27 mouse cellular contexts compared by ENCODE assay signal in genomic region chr7:112907468-112907867, GRCm38 (mm10). TPM values are rescaled to one million over a fixed set of nuclear protein-coding genes. Genes with fewer than 3 reads are reported as not detected.
DNase-seq lines count a peak whose midpoint lies in the region; ATAC-seq lines count a peak whose summit lies in the region.
"Had no signal": no experiment of that assay in that cellular context is flagged by ENCODE, and none has a peak within 500 bp of the region (broad histone marks: within the 10 kb centered on the region; RNA-seq: fewer than 3 reads in every experiment).

No protein-coding gene starts in this region.

- no peak overlapping the region for H3K4me2 ChIP-seq in embryonic facial prominence, embryonic 13.5 days
- no peak overlapping the region for H3K4me2 ChIP-seq in kidney, embryonic 15.5 days
- no peak overlapping the region for H3K4me2 ChIP-seq in forebrain, embryonic 13.5 days
- H3K4me2 ChIP-seq: embryonic facial prominence, embryonic 12.5 days; forebrain, embryonic 12.5 days; heart, embryonic 13.5 days; hindbrain, embryonic 15.5 days; intestine, embryonic 15.5 days had no signal

- ATAC-seq in embryonic facial prominence, embryonic 13.5 days (ENCODE audit: insufficient number of reproducible peaks, insufficient read depth, low FRiP score, low TSS enrichment, low read depth) = no peak
- ATAC-seq in kidney, embryonic 15.5 days (replicated peaks; ENCODE audit: low FRiP score) = no peak
- no peak for ATAC-seq in forebrain, embryonic 13.5 days
- ATAC-seq: activated CD4-positive, CD25-positive, alpha-beta regulatory T cell, adult 4 months; forebrain, embryonic 16.5 days; intestine, embryonic 15.5 days had no signal

- no peak overlapping the region for H3K4me3 ChIP-seq in embryonic facial prominence, embryonic 13.5 days
- H3K4me3 ChIP-seq in embryonic facial prominence, embryonic 10.5 days = no peak overlapping the region
- H3K4me3 ChIP-seq in kidney, embryonic 15.5 days (replicated peaks) = no peak overlapping the region
- no peak overlapping the region for H3K4me3 ChIP-seq in forebrain, embryonic 13.5 days
- H3K4me3 ChIP-seq: embryonic facial prominence, embryonic 12.5 days; erythroblast, embryonic 14.5 days; forebrain, embryonic 12.5 days; gastrocnemius, adult 2 months; heart, embryonic 10.5 days; heart, embryonic 13.5 days; hindbrain, embryonic 15.5 days; intestine, embryonic 15.5 days had no signal

- peak; percentile 18 to 47 for DNase-seq in adrenal gland, adult (ENCODE audit: inconsistent age in 2 of 2, low spot score in 1 of 2)
- no peak for DNase-seq in adrenal gland, adult 18-20 months (ENCODE audit: low spot score in 2 of 2)
- DNase-seq in embryonic facial prominence, embryonic 10.5 days (ENCODE audit: low spot score) = no peak
- no peak for DNase-seq in kidney, adult 11 months
- peak; percentile 19 to 36 for DNase-seq in adrenal gland, postnatal 36 days
- DNase-seq: cerebellum, adult 11-12 months; cerebellum, adult 8-10 months; cerebellum, postnatal 36 days; gastrocnemius, adult 2 months; gastrocnemius, postnatal 14 days; heart, adult 18-20 months; heart, postnatal 14 days; heart, postnatal 4 days; kidney, adult 18-20 months; kidney, adult 9 months had no signal

- WGBS in embryonic facial prominence, embryonic 13.5 days = 74% methylated on average over 2 of the region's 2 CpGs
- 65% methylated on average over 2 of the region's 2 CpGs for WGBS in embryonic facial prominence, embryonic 10.5 days
- 46% methylated on average over 2 of the region's 2 CpGs for WGBS in kidney, embryonic 15.5 days
- 90% methylated on average over 2 of the region's 2 CpGs for WGBS in forebrain, embryonic 13.5 days

- no peak overlapping the region for H3K9ac ChIP-seq in embryonic facial prominence, embryonic 13.5 days
- H3K9ac ChIP-seq in kidney, embryonic 15.5 days = no peak overlapping the region
- no peak overlapping the region for H3K9ac ChIP-seq in forebrain, embryonic 13.5 days
- H3K9ac ChIP-seq: embryonic facial prominence, embryonic 12.5 days; forebrain, embryonic 12.5 days; heart, embryonic 13.5 days; hindbrain, embryonic 15.5 days; intestine, embryonic 15.5 days had no signal

- H3K9me3 ChIP-seq in embryonic facial prominence, embryonic 13.5 days = no peaks in the 10 kb centered on the region
- no peaks in the 10 kb centered on the region for H3K9me3 ChIP-seq in embryonic facial prominence, embryonic 10.5 days
- H3K9me3 ChIP-seq in kidney, embryonic 15.5 days (replicated peaks) = no peaks in the 10 kb centered on the region
- no peaks in the 10 kb centered on the region for H3K9me3 ChIP-seq in forebrain, embryonic 13.5 days (replicated peaks)
- H3K9me3 ChIP-seq: embryonic facial prominence, embryonic 12.5 days; forebrain, embryonic 12.5 days; heart, embryonic 10.5 days; heart, embryonic 13.5 days; hindbrain, embryonic 15.5 days; intestine, embryonic 15.5 days had no signal

- H3K4me1 ChIP-seq in embryonic facial prominence, embryonic 13.5 days = peaks cover 7% of the 10 kb centered on the region
- peaks cover 7% of the 10 kb centered on the region for H3K4me1 ChIP-seq in embryonic facial prominence, embryonic 10.5 days
- peaks cover 12% of the 10 kb centered on the region for H3K4me1 ChIP-seq in kidney, embryonic 15.5 days
- peaks cover 10% of the 10 kb centered on the region; the same call in 1 of the 2 replicates for H3K4me1 ChIP-seq in forebrain, embryonic 13.5 days
- H3K4me1 ChIP-seq: embryonic facial prominence, embryonic 12.5 days; intestine, embryonic 15.5 days had no signal

- no peaks in the 10 kb centered on the region for H3K27me3 ChIP-seq in embryonic facial prominence, embryonic 13.5 days
- no peaks in the 10 kb centered on the region for H3K27me3 ChIP-seq in embryonic facial prominence, embryonic 10.5 days (replicated peaks; ENCODE audit: low read depth, poor library complexity, severe bottlenecking)
- H3K27me3 ChIP-seq in kidney, embryonic 15.5 days = no peaks in the 10 kb centered on the region
- no peaks in the 10 kb centered on the region for H3K27me3 ChIP-seq in forebrain, embryonic 13.5 days
- H3K27me3 ChIP-seq: embryonic facial prominence, embryonic 12.5 days; forebrain, embryonic 12.5 days; heart, embryonic 13.5 days; hindbrain, embryonic 15.5 days; intestine, embryonic 15.5 days had no signal

- 0 out of 2 replicates have a peak overlapping the region, but pooled peaks have one; percentile 4 for H3K27ac ChIP-seq in embryonic facial prominence, embryonic 13.5 days
- no peak overlapping the region for H3K27ac ChIP-seq in embryonic facial prominence, embryonic 10.5 days (replicated peaks)
- H3K27ac ChIP-seq in kidney, embryonic 15.5 days = peak overlapping the region; percentile 33; the same call in 1 of the 2 replicates
- H3K27ac ChIP-seq in forebrain, embryonic 13.5 days = no peak overlapping the region
- H3K27ac ChIP-seq: embryonic facial prominence, embryonic 12.5 days; forebrain, embryonic 12.5 days; gastrocnemius, adult 2 months; heart, embryonic 10.5 days; heart, embryonic 13.5 days; hindbrain, embryonic 15.5 days; intestine, embryonic 15.5 days had no signal

- peaks cover 8% of the 10 kb centered on the region for H3K36me3 ChIP-seq in embryonic facial prominence, embryonic 13.5 days
- peaks cover 25% of the 10 kb centered on the region for H3K36me3 ChIP-seq in embryonic facial prominence, embryonic 10.5 days (replicated peaks)
- peaks cover 12% of the 10 kb centered on the region for H3K36me3 ChIP-seq in kidney, embryonic 15.5 days
- peaks cover 6% of the 10 kb centered on the region; the same call in 1 of the 2 replicates for H3K36me3 ChIP-seq in forebrain, embryonic 13.5 days (ENCODE audit: poor library complexity, severe bottlenecking)
- H3K36me3 ChIP-seq: hindbrain, embryonic 15.5 days; intestine, embryonic 15.5 days had no signal

RNA-seq across cellular contexts. Expression of gene Rassf10, which starts 46.3 kb away (rescaled TPM):
- 1 to 10 TPM in 1 of 2 experiments, under 1 TPM in 1; 0.61 to 4.0 TPM for total RNA-seq in adrenal gland, adult 18-20 months (2021)
- 2.4 and 3.8 TPM in 2 replicates for polyA plus RNA-seq in embryonic facial prominence, embryonic 13.5 days (2015; fragmentation: Nextera tagmentation; extraction: Ambion mirVana)
- polyA plus RNA-seq in embryonic facial prominence, embryonic 10.5 days (2016; fragmentation: Nextera tagmentation; extraction: Ambion mirVana) = 1.6 and 2.3 TPM in 2 replicates
- 19.8 and 20.4 TPM in 2 replicates for polyA plus RNA-seq in kidney, embryonic 15.5 days (2015; fragmentation: Nextera tagmentation; extraction: Ambion mirVana)
- total RNA-seq in adrenal gland, postnatal 36 days (2021) = 1 to 10 TPM; 3.4 to 8.0 TPM
- polyA plus RNA-seq in forebrain, embryonic 13.5 days (2015; fragmentation: Nextera tagmentation; extraction: Ambion mirVana) = 0.94 and 1.1 TPM in 2 replicates
- polyA plus RNA-seq: activated CD4-positive, CD25-positive, alpha-beta regulatory T cell, adult 4 months; erythroblast, embryonic 14.5 days had no signal

Comparison
In these comparisons a context has a peak if more than half of its experiments do, and no peak if none do; other contexts are left out.
1. DNase-seq: peak in adrenal gland, adult (2 of 2) and adrenal gland, postnatal 36 days (2 of 2); none in adrenal gland, adult 18-20 months (0 of 2), embryonic facial prominence, embryonic 10.5 days (single experiment) and kidney, adult 11 months (single experiment).
2. H3K27ac ChIP-seq: peak in embryonic facial prominence, embryonic 13.5 days (single experiment) and kidney, embryonic 15.5 days (single experiment); none in embryonic facial prominence, embryonic 10.5 days (single experiment) and forebrain, embryonic 13.5 days (single experiment).